Mouse (Mus musculus): ENCODE results near the gene Dnajb3.

DNA sequence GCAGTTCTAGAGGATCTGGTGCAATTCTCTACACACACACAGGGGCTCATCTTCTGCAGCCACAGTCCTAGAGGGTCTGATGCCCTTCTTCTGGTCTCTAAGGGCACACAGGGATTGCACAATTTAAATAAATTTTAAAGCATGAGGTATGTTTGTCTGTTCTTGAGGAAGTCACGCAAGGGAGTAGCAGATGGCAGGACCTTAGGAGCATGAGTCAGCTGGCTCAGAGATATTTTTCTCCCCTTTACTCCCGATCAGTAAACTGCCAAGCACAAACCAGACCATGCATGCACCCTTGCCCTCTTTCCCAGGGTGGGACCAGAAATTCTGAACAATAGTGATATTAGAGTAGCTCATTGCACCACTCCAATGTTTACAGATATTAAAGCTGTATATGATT, 47.2 kb downstream of the Dnajb3 start:
- no peak for TF ChIP-seq POLR2A (IDR thresholded peaks at IDR 0.05; ENCODE audit: extremely low read depth, insufficient read depth, low read length)
- TF ChIP-seq CTCF (IDR thresholded peaks at IDR 0.05; ENCODE audit: extremely low read depth, insufficient read depth, low read length), result no peak
